Mouse (Mus musculus): ENCODE results near the gene Fastk. TPM values are rescaled to one million over a fixed set of nuclear protein-coding genes. Genes with fewer than 3 reads are reported as not detected.
A peak's percentile ranks its signal among the peaks of the same experiment; 100 is the strongest.

Fastk gene
- polyA plus RNA-seq, 1 experiment from 2014 or later, result 66.8 TPM

- no peaks in the 10 kb centered on the region for H3K27me3 ChIP-seq (replicated peaks; ENCODE audit: control insufficient read depth, insufficient read depth, low read length)
- H3K4me1 ChIP-seq (replicated peaks; ENCODE audit: control insufficient read depth, insufficient read depth, low read length), result 0 out of 2 replicates have a peak, but pooled peaks cover 17% of the 10 kb centered on the region
- peak within 1 kb of the TSS; percentile 49 for H3K4me3 ChIP-seq (ENCODE audit: low read depth, low read length)
- H3K27ac ChIP-seq (ENCODE audit: low read depth, low read length), result no peak within 1 kb of the TSS
- H3K9ac ChIP-seq (ENCODE audit: low read depth, low read length), result peak within 1 kb of the TSS; percentile 38
- peak; percentile 69 for ATAC-seq
- H3K9me3 ChIP-seq (ENCODE audit: control insufficient read depth), result no peaks in the 10 kb centered on the region
- TF ChIP-seq CTCF (IDR thresholded peaks at IDR 0.05; ENCODE audit: low read depth), result no peak
- H3K4me2 ChIP-seq (replicated peaks; ENCODE audit: low read depth), result peak within 1 kb of the TSS; percentile 69
- H3K36me3 ChIP-seq (ENCODE audit: control insufficient read depth, insufficient read depth), result peaks cover 12% of the 10 kb centered on the region; the same call in 1 of the 2 replicates
- 2% methylated on average over 34 of the region's 34 CpGs for WGBS
These were observed 2.7 kb upstream of the Fastk start, which contains the start of gene Tmub1 for GRCm38 (mm10) chr5:24447624-24448298. Tmub1 (minus strand) TSS chr5:24447854.

DNA sequence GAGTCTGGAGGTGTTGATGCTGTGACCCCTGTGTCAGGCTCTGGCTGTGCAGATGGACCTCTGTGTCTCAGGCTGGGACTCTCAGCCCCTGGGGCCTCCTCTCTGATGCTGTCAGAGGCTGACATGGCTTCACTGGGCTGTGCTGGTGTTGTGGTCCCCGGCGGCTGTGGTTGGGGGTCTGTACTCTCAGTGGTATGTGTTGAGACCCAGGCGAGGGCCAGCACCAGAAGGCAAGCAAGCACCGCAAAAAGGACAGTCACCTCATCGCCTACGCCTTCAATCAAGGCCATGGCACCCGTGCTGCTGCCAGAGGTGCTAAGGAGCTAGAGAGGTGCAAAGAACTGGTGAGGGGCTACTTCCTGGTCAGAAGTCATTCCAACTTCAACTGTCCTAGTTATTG is 1.5 kb upstream of the Fastk start:
- ATAC-seq, result no peak
- H3K4me3 ChIP-seq (ENCODE audit: low read depth, low read length), result no peak overlapping the region
- H3K27me3 ChIP-seq (replicated peaks; ENCODE audit: control insufficient read depth, insufficient read depth, low read length), result no peaks in the 10 kb centered on the region
- H3K36me3 ChIP-seq (ENCODE audit: control insufficient read depth, insufficient read depth), result peaks cover 19% of the 10 kb centered on the region; the same call in 1 of the 2 replicates
- WGBS, result 89% methylated on average over 7 of the region's 7 CpGs
- 0 out of 2 replicates have a peak, but pooled peaks cover 17% of the 10 kb centered on the region for H3K4me1 ChIP-seq (replicated peaks; ENCODE audit: control insufficient read depth, insufficient read depth, low read length)
- H3K9ac ChIP-seq (ENCODE audit: low read depth, low read length), result no peak overlapping the region
- no peaks in the 10 kb centered on the region for H3K9me3 ChIP-seq (ENCODE audit: control insufficient read depth)
- no peak overlapping the region for H3K27ac ChIP-seq (ENCODE audit: low read depth, low read length)
- TF ChIP-seq CTCF (IDR thresholded peaks at IDR 0.05; ENCODE audit: low read depth), result no peak
- peak overlapping the region; percentile 69; the same call in 1 of the 2 replicates for H3K4me2 ChIP-seq (replicated peaks; ENCODE audit: low read depth)

DNA sequence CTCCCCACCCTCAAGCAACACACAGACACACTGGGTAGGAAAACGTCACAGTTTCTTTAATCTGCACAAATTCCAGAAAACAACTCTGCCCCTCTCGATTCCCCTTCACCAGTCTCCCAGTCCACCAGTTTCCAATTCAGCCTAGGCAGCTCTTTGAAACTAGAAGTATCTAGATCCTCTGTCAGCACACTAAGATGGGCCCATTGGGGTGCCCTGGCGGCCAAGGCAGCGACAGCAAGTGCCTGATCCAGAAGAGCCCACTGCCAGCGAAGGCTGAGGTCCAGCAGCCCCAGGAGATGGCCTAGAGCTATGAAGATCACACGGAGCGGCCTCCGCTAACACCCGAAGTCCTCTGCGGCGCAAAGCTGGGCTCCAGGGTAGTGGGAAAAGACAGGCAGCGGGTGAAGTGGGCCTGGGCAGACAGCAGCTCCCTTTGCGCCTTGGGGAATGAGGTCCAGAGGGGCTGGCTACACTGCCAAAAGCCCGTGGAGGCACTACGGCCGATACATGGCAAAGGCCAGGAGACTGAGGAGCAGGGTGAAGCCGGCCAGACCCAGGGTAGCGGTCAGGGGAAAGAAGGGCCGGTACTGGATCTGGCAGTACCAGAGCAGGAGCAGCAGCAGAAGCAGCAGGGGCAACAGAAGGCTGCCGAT is 467 bp upstream of the Fastk start:
- 59% methylated on average over 20 of the region's 20 CpGs for WGBS
- peak overlapping the region; percentile 78; the same call in 1 of the 2 replicates for H3K27ac ChIP-seq (ENCODE audit: low read depth, low read length)
- H3K4me2 ChIP-seq (replicated peaks; ENCODE audit: low read depth), result peak overlapping the region; percentile 90
- H3K27me3 ChIP-seq (replicated peaks; ENCODE audit: control insufficient read depth, insufficient read depth, low read length), result no peaks in the 10 kb centered on the region
- H3K4me1 ChIP-seq (replicated peaks; ENCODE audit: control insufficient read depth, insufficient read depth, low read length), result 0 out of 2 replicates have a peak, but pooled peaks cover 12% of the 10 kb centered on the region
- H3K9me3 ChIP-seq (ENCODE audit: control insufficient read depth), result no peaks in the 10 kb centered on the region
- peak; percentile 30; the same call in 1 of the 2 replicates for TF ChIP-seq CTCF (IDR thresholded peaks at IDR 0.05; ENCODE audit: low read depth)
- peak; percentile 0; the same call in 1 of the 2 replicates for ATAC-seq
- H3K4me3 ChIP-seq (ENCODE audit: low read depth, low read length), result peak overlapping the region; percentile 62
- H3K36me3 ChIP-seq (ENCODE audit: control insufficient read depth, insufficient read depth), result peaks cover 30% of the 10 kb centered on the region
- H3K9ac ChIP-seq (ENCODE audit: low read depth, low read length), result peak overlapping the region; percentile 70

DNA sequence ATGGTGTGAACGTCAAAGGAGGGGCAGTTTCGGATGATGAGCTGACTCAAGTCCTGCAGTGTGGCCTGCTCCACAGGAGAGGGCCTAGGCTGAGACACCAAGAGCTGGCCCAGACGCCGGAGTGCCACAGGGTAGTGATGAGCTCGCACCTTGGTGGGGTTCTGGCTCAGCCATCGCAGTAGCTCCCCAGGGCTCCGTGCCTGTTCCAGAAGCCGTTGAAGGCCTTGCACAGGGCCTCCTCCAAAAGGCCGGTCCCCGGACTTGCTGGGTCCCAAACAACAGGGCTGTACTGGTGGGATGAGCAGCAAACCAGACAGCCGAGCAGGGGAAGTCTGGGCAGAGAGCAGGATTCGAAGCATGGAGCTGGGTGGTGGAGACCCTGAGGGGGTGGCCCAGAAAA is 1.2 kb downstream of the Fastk start:
- Histone ChIP-seq H3K4me1 (replicated peaks; ENCODE audit: control insufficient read depth, insufficient read depth, low read length) (0 out of 2 replicates have a peak, but pooled peaks cover 12% of the 10 kb centered on the region), H3K4me2 (replicated peaks; ENCODE audit: low read depth) (peak overlapping the region; percentile 90), H3K27ac (ENCODE audit: low read depth, low read length) (no peak overlapping the region), H3K9me3 (ENCODE audit: control insufficient read depth) (no peaks in the 10 kb centered on the region), H3K36me3 (ENCODE audit: control insufficient read depth, insufficient read depth) (peaks cover 46% of the 10 kb centered on the region), H3K9ac (ENCODE audit: low read depth, low read length) (0 out of 2 replicates have a peak overlapping the region, but pooled peaks have one; percentile 26), H3K27me3 (replicated peaks; ENCODE audit: control insufficient read depth, insufficient read depth, low read length) (no peaks in the 10 kb centered on the region), H3K4me3 (ENCODE audit: low read depth, low read length) (peak overlapping the region; percentile 62)
- no peak for TF ChIP-seq CTCF (IDR thresholded peaks at IDR 0.05; ENCODE audit: low read depth)
- ATAC-seq, result no peak
- whole genome bisulfite sequencing, result 85% methylated on average over 12 of the region's 12 CpGs

DNA sequence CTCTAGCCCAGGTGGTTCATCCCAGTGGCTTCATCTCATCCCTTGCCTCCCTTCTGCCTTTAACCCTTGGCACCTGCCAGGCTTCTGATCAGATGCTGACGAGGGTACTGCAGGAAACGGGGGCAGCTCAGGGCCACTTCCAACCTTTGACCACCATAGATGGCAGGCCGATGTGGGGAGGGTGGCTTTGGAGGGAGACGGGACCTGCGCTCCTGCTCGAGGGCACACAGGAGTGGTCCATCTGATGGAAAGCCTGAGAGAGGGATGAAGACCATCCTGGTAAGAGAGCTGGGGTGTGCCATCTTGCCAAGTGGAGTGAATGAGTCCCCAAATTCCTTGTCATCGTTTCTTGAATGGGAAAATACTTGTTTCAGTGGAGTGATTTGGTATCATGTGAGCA is 1.9 kb downstream of the Fastk start:
- H3K4me2 ChIP-seq (replicated peaks; ENCODE audit: low read depth), result no peak overlapping the region
- H3K9me3 ChIP-seq (ENCODE audit: control insufficient read depth), result no peaks in the 10 kb centered on the region
- H3K27me3 ChIP-seq (replicated peaks; ENCODE audit: control insufficient read depth, insufficient read depth, low read length), result no peaks in the 10 kb centered on the region
- 0 out of 2 replicates have a peak, but pooled peaks cover 12% of the 10 kb centered on the region for H3K4me1 ChIP-seq (replicated peaks; ENCODE audit: control insufficient read depth, insufficient read depth, low read length)
- H3K4me3 ChIP-seq (ENCODE audit: low read depth, low read length), result no peak overlapping the region
- H3K36me3 ChIP-seq (ENCODE audit: control insufficient read depth, insufficient read depth), result peaks cover 54% of the 10 kb centered on the region
- no peak for ATAC-seq
- H3K9ac ChIP-seq (ENCODE audit: low read depth, low read length), result no peak overlapping the region
- 82% methylated on average over 7 of the region's 7 CpGs for WGBS
- TF ChIP-seq CTCF (IDR thresholded peaks at IDR 0.05; ENCODE audit: low read depth), result no peak
- H3K27ac ChIP-seq (ENCODE audit: low read depth, low read length), result no peak overlapping the region

DNA sequence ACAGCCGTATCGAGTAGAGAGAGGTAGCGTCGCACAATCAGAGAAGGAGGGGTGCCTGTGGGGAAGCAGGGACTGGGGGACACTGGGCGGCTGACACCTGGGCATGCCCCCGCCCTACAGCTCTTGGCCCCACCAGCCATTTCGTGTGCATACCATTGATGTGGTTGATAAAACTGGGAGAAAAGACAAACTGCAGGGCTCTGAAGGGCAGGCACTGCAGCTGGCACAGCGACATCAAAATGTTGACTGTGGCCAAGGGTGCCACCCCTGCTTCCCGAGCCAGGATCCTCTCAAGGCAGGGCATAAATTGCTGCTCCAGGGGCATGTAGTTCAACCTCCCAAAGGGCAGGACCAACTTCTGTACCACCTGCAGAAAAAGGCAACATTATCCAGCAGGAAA is 3.1 kb downstream of the Fastk start:
- Histone ChIP-seq H3K9me3 (ENCODE audit: control insufficient read depth) (no peaks in the 10 kb centered on the region), H3K9ac (ENCODE audit: low read depth, low read length) (no peak overlapping the region), H3K27ac (ENCODE audit: low read depth, low read length) (no peak overlapping the region), H3K4me1 (replicated peaks; ENCODE audit: control insufficient read depth, insufficient read depth, low read length) (0 out of 2 replicates have a peak, but pooled peaks cover 9% of the 10 kb centered on the region), H3K4me3 (ENCODE audit: low read depth, low read length) (no peak overlapping the region), H3K27me3 (replicated peaks; ENCODE audit: control insufficient read depth, insufficient read depth, low read length) (no peaks in the 10 kb centered on the region), H3K4me2 (replicated peaks; ENCODE audit: low read depth) (no peak overlapping the region), H3K36me3 (ENCODE audit: control insufficient read depth, insufficient read depth) (peaks cover 58% of the 10 kb centered on the region)
- ATAC-seq, result no peak
- 81% methylated on average over 9 of the region's 9 CpGs for WGBS
- no peak for TF ChIP-seq CTCF (IDR thresholded peaks at IDR 0.05; ENCODE audit: low read depth)
